Mouse (Mus musculus) right cerebral cortex, adult 18-20 months (tissue): ENCODE measurements at regions not wholly inside any gene's neighbourhood (a gene's known extent, or its start where the extent isn't known, plus 50 kb on each side); places are given as distances from the start of the nearest gene placed in this dataset.

Experiments
- DNase-seq: peaks from one replicate; pipeline ENCODE4 v3.0.0; 2022; ENCODE audit warnings: mixed read lengths

- no peak for DNase-seq
Measured at GRCm38 (mm10) chr19:51102411-51102810, 424.0 kb upstream of the Sorcs1 start.

- no peak for DNase-seq
Measured at GRCm38 (mm10) chr19:51074762-51075161, 396.3 kb upstream of the Sorcs1 start.

- DNase-seq, result peak; percentile 11
Measured at GRCm38 (mm10) chr19:51059961-51060665, 381.7 kb upstream of the Sorcs1 start.

- DNase-seq, result no peak
Measured at GRCm38 (mm10) chr19:51043544-51043943, 365.1 kb upstream of the Sorcs1 start.

- DNase-seq, result no peak
Measured at GRCm38 (mm10) chr19:50994471-50994870, 316.0 kb upstream of the Sorcs1 start.

- no peak for DNase-seq
Measured at GRCm38 (mm10) chr19:50971066-50971465, 292.6 kb upstream of the Sorcs1 start.

GRCm38 (mm10) chr19:50961910-50962309 is 283.5 kb upstream of the Sorcs1 start:
- no peak for DNase-seq

GRCm38 (mm10) chr19:50945006-50945405 is 266.6 kb upstream of the Sorcs1 start:
- DNase-seq, result peak; percentile 26

- no peak for DNase-seq
Measured at GRCm38 (mm10) chr19:50911646-50912045, 233.2 kb upstream of the Sorcs1 start.

GRCm38 (mm10) chr19:50910674-50911073 is 232.2 kb upstream of the Sorcs1 start:
- no peak for DNase-seq

GRCm38 (mm10) chr19:50908751-50909150 is 230.3 kb upstream of the Sorcs1 start:
- no peak for DNase-seq

GRCm38 (mm10) chr19:50893755-50894154 is 215.3 kb upstream of the Sorcs1 start:
- DNase-seq, result no peak

- DNase-seq, result no peak
Measured at GRCm38 (mm10) chr19:50872661-50873060, 194.2 kb upstream of the Sorcs1 start.

GRCm38 (mm10) chr19:50872144-50872543 is 193.7 kb upstream of the Sorcs1 start:
- peak; percentile 5 for DNase-seq

GRCm38 (mm10) chr19:50854854-50855253 is 176.4 kb upstream of the Sorcs1 start:
- no peak for DNase-seq

GRCm38 (mm10) chr19:50840499-50840898 is 162.1 kb upstream of the Sorcs1 start:
- no peak for DNase-seq
